Mouse (Mus musculus) activated CD4-positive, CD25-positive, alpha-beta regulatory T cell, adult 9 weeks (primary cell): ENCODE results near the gene Nit2. TPM values are rescaled to one million over a fixed set of nuclear protein-coding genes. Genes with fewer than 3 reads are reported as not detected.

Experiments used
- polyA plus RNA-seq: library from polyadenylated mRNA; unstranded; fragments of 100-300 nt; shearing (Covaris generic); gene quantifications from one replicate; pipeline ENCODE4 v1.2.1, GENCODE M21; 2017

The Nit2 gene
- polyA plus RNA-seq = 36.9 TPM

GRCm38 (mm10) chr16:57166611-57167513, at the start of gene Nit2:
Gene Nit2, minus strand, starts transcription at chr16:57167341.

GRCm38 (mm10) chr16:57120913-57121815, 46.0 kb downstream of the Nit2 start, which contains the start of gene Tomm70a:
Gene Tomm70a, plus strand, starts transcription at chr16:57121703.

Other genes with a start within 250 kb of the Nit2 start
- gene Lnp1, start 239.3 kb downstream of the Nit2 start, polyA plus RNA-seq = not detected
- not detected for gene Tmem45a2, start 96.0 kb downstream of the Nit2 start, polyA plus RNA-seq
- 12.0 TPM for gene Tomm70a, start 45.6 kb downstream of the Nit2 start, polyA plus RNA-seq
- gene Tbc1d23, start 64.2 kb upstream of the Nit2 start, polyA plus RNA-seq = 29.3 TPM
- not detected for gene Tmem30c, start 125.5 kb upstream of the Nit2 start, polyA plus RNA-seq
- 12.5 TPM for gene Filip1l, start 185.8 kb upstream of the Nit2 start, polyA plus RNA-seq